Mouse (Mus musculus): ENCODE measurements around the gene Fmo2. TPM values are rescaled to one million over a fixed set of nuclear protein-coding genes. Genes with fewer than 3 reads are reported as not detected.

Gene Fmo2
- 30.3 and 31.8 TPM in 2 replicates for polyA plus RNA-seq (2015; fragmentation: Nextera tagmentation; extraction: Ambion mirVana)

DNA sequence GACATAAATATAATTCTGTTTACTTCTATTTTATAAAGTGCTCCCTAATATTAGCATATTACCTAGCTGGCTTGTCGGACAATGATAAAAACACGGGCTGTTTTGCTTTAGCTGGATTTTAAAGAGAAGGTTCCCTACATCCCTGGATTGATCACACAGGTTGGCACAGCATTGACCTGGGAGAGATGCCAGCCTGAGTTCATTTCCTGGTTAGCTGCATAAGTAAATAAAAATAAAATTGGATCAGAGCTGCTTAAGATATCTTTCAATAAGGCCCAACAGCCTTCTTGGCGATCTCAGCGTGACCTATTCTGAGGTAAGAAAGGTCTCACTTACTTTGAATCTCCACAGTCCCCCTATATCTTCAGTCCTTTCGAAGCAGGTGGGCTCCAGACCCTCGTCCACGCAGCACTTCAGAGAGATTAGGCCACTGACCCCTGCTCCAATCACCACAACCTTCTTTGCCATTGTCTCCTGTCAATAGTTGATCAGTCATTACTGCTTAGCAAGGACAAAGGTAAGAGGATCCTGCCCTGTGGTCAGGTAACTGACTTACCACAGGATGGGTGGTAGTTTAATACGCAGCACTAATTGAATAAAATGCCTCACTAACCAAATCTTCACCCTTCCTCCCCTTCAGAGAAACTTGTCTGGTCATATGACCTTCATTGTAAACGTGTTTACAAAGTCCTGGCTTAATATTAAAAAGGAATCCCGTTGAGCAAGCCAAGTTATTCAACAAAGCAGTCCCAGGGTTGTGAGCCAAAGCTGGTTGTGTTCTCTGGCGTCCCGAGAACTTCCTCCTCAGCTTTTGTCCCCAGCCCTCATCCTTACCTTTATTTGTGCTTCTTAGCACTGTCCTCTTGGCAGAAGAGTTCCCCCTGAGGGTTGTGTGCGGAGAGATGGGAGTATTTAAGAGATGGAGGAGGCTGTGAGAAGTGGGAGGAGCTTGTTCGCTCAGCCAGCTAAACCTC, at the start of gene Fmo2:
Gene Fmo2 (minus strand): TSS at position 889 of the 974 bp plus-strand sequence.
- WGBS: 63% methylated on average over 14 of the region's 14 CpGs
- TF ChIP-seq CTCF (IDR thresholded peaks at IDR 0.05; ENCODE audit: low read depth): no peak
- H3K4me2 ChIP-seq (ENCODE audit: low read length): no peak within 1 kb of the TSS
- H3K27me3 ChIP-seq (ENCODE audit: insufficient read depth, low read length): no peaks in the 10 kb centered on the region
- no peak within 1 kb of the TSS for H3K27ac ChIP-seq
- no peaks in the 10 kb centered on the region for H3K9me3 ChIP-seq (replicated peaks; ENCODE audit: low read length)
- no peaks in the 10 kb centered on the region for H3K4me1 ChIP-seq (replicated peaks; ENCODE audit: insufficient read depth, low read length)
- no peaks in the 10 kb centered on the region for H3K36me3 ChIP-seq (ENCODE audit: insufficient read depth, low read length)
- ATAC-seq (replicated peaks; ENCODE audit: low FRiP score, low read depth): peak; percentile 66
- H3K9ac ChIP-seq (ENCODE audit: low read depth, low read length): no peak within 1 kb of the TSS
- no peak for DNase-seq (ENCODE audit: low spot score)
- no peak within 1 kb of the TSS for H3K4me3 ChIP-seq (replicated peaks; ENCODE audit: low read depth, low read length)

DNA sequence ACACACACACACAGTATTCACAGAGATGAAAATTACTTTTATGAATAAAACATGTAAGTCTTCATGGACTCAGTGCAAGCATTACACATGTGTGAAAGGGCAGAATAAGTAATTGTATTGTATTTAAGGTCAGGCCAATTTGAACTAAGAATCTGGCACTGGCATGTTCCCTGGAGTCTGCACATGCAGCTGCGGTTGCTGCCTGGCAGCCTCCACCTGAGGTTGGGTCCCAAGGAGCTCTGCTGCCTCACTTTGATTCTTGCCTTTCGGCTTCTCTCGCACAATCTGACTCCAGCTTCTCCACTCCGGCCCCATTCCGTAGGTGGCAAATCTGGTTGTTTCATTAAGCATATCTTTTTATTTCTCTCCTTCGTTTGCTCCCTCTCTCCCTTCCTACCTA, 49.4 kb upstream of the Fmo2 start:
- no peaks in the 10 kb centered on the region for H3K27me3 ChIP-seq (ENCODE audit: insufficient read depth, low read length)
- TF ChIP-seq CTCF (IDR thresholded peaks at IDR 0.05; ENCODE audit: low read depth): no peak
- DNase-seq (ENCODE audit: low spot score) (no peak), ATAC-seq (replicated peaks; ENCODE audit: low FRiP score, low read depth) (no peak)
- 86% methylated on average over 6 of the region's 6 CpGs for whole genome bisulfite sequencing
- H3K9me3 ChIP-seq (replicated peaks; ENCODE audit: low read length): no peaks in the 10 kb centered on the region
- H3K9ac ChIP-seq (ENCODE audit: low read depth, low read length): no peak overlapping the region
- no peak overlapping the region for H3K4me2 ChIP-seq (ENCODE audit: low read length)
- H3K36me3 ChIP-seq (ENCODE audit: insufficient read depth, low read length): no peaks in the 10 kb centered on the region
- H3K4me1 ChIP-seq (replicated peaks; ENCODE audit: insufficient read depth, low read length): no peaks in the 10 kb centered on the region
- no peak overlapping the region for H3K27ac ChIP-seq
- H3K4me3 ChIP-seq (replicated peaks; ENCODE audit: low read depth, low read length): no peak overlapping the region

DNA sequence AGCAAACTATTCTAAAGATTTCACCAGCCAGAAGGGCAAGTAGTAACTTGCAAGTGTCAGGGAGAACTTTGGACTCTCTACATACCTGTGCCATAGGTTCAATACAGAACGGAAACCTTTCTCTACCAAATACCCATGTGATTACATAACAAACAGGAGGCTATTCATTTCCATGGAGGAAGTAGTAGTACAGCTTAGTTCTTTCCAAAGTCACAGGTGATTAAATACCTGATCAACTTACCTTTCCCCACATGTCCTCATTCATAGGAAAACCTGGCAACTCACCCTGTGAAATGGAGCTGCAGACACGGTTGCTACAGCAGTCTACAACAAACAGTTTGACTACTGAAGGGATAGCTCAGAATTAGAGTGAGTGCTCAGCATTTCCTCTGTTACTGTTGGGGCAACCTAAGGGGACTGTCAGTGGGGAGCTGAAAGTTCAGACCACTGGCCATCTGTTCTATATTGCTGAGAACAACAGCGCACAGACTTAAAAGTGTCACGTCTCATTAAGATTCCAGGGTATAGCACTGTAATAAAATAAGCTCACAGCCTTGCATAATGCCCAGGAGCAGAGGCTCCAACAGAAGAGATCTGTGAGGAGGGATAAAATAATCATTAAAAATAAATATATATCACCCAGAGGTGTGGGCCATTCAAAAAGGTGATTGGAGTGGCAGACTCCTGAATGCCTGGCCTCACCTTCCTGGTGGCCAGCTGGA, 48.5 kb upstream of the Fmo2 start:
- DNase-seq (ENCODE audit: low spot score) (no peak), ATAC-seq (replicated peaks; ENCODE audit: low FRiP score, low read depth) (no peak)
- no peak overlapping the region for H3K9ac ChIP-seq (ENCODE audit: low read depth, low read length)
- no peaks in the 10 kb centered on the region for H3K4me1 ChIP-seq (replicated peaks; ENCODE audit: insufficient read depth, low read length)
- no peaks in the 10 kb centered on the region for H3K9me3 ChIP-seq (replicated peaks; ENCODE audit: low read length)
- H3K27me3 ChIP-seq (ENCODE audit: insufficient read depth, low read length): no peaks in the 10 kb centered on the region
- H3K4me2 ChIP-seq (ENCODE audit: low read length): no peak overlapping the region
- TF ChIP-seq CTCF (IDR thresholded peaks at IDR 0.05; ENCODE audit: low read depth): no peak
- no peak overlapping the region for H3K4me3 ChIP-seq (replicated peaks; ENCODE audit: low read depth, low read length)
- WGBS: 42% methylated on average over 4 of the region's 4 CpGs
- no peaks in the 10 kb centered on the region for H3K36me3 ChIP-seq (ENCODE audit: insufficient read depth, low read length)
- no peak overlapping the region for H3K27ac ChIP-seq

DNA sequence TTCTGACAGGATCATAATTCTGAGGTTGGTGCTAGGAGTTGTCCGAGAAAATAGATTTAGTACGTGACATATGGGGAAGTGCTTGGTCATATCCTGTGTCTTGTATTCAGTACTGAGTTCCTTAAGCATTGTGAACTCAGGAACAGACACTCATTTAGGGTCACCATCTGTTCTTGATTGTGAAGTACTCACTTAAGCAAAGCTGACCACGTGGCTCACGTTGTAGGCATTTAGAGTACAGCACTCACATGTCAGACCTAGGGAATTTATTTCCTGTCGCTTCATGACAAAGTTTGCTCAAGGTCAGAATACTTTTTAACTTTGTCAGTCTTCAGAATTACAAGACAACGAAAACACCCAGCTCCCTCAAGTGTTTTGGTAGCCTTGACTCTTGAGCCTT, 45.2 kb upstream of the Fmo2 start:
- no peaks in the 10 kb centered on the region for H3K27me3 ChIP-seq (ENCODE audit: insufficient read depth, low read length)
- no peaks in the 10 kb centered on the region for H3K9me3 ChIP-seq (replicated peaks; ENCODE audit: low read length)
- H3K9ac ChIP-seq (ENCODE audit: low read depth, low read length): no peak overlapping the region
- no peak for TF ChIP-seq CTCF (IDR thresholded peaks at IDR 0.05; ENCODE audit: low read depth)
- no peak overlapping the region for H3K4me3 ChIP-seq (replicated peaks; ENCODE audit: low read depth, low read length)
- 44% methylated on average over 6 of the region's 6 CpGs for WGBS
- ATAC-seq (replicated peaks; ENCODE audit: low FRiP score, low read depth): no peak
- DNase-seq (ENCODE audit: low spot score): peak; percentile 39
- no peaks in the 10 kb centered on the region for H3K36me3 ChIP-seq (ENCODE audit: insufficient read depth, low read length)
- H3K4me2 ChIP-seq (ENCODE audit: low read length): no peak overlapping the region
- H3K4me1 ChIP-seq (replicated peaks; ENCODE audit: insufficient read depth, low read length): no peaks in the 10 kb centered on the region
- H3K27ac ChIP-seq: no peak overlapping the region

DNA sequence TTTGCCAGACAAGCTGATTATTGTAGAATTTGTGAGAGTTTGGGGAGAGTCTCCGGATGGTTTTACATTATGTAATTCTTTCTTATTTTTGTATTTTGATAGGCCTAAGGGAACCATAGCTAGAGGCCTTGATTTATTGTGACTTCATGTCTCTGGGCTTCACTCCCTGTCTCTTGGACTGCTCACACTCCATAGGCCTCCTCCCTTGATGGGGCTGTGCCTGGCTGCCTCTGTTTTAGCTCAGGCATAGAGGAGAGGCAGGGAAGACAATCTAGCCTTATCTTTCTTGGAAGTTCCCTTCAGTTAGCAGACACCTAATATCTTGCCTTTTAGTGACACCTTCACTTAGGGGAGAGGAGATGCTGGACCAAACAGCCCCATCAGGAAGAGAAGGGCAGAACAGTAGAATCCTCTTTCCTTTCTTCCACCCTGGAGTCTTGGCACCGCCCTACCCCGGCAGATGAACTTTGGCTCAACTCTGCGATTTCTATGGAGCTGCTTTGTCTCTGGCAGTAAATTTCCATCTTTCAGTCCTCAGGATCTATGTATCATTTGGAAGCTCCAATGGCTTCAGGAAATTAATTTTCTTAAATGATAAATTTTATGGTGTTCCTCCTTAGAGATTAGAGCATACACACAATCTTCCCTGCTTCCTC, 40.3 kb upstream of the Fmo2 start:
- ATAC-seq (replicated peaks; ENCODE audit: low FRiP score, low read depth) (no peak; the same call in 1 of the 2 replicates), DNase-seq (ENCODE audit: low spot score) (peak; percentile 66)
- 40% methylated on average over 4 of the region's 4 CpGs for WGBS
- no peaks in the 10 kb centered on the region for H3K9me3 ChIP-seq (replicated peaks; ENCODE audit: low read length)
- H3K4me1 ChIP-seq (replicated peaks; ENCODE audit: insufficient read depth, low read length): no peaks in the 10 kb centered on the region
- TF ChIP-seq CTCF (IDR thresholded peaks at IDR 0.05; ENCODE audit: low read depth): no peak
- no peak overlapping the region for H3K4me2 ChIP-seq (ENCODE audit: low read length)
- no peaks in the 10 kb centered on the region for H3K36me3 ChIP-seq (ENCODE audit: insufficient read depth, low read length)
- H3K27ac ChIP-seq: peak overlapping the region; percentile 66
- no peaks in the 10 kb centered on the region for H3K27me3 ChIP-seq (ENCODE audit: insufficient read depth, low read length)
- H3K9ac ChIP-seq (ENCODE audit: low read depth, low read length): no peak overlapping the region
- no peak overlapping the region for H3K4me3 ChIP-seq (replicated peaks; ENCODE audit: low read depth, low read length)
